Mouse (Mus musculus) kidney, adult 2 months (tissue): ENCODE results near the gene Nav2.

Source experiments
- CTCF ChIP-seq: fragments of 200-500 bp; conservative IDR thresholded peaks from 2 replicates; pipeline ENCODE4 v1.5.1; 2011; ENCODE audit warnings: low read depth, mild to moderate bottlenecking, control low read depth, low read length, moderate library complexity, mixed read lengths; ENCODE audit not compliant: insufficient read depth, insufficient read length
- POLR2A ChIP-seq: fragments of 200-500 bp; IDR thresholded peaks from one replicate; pipeline ENCODE4 v1.6.1; 2011; ENCODE audit warnings: low read depth, low read length, control low read depth

DNA sequence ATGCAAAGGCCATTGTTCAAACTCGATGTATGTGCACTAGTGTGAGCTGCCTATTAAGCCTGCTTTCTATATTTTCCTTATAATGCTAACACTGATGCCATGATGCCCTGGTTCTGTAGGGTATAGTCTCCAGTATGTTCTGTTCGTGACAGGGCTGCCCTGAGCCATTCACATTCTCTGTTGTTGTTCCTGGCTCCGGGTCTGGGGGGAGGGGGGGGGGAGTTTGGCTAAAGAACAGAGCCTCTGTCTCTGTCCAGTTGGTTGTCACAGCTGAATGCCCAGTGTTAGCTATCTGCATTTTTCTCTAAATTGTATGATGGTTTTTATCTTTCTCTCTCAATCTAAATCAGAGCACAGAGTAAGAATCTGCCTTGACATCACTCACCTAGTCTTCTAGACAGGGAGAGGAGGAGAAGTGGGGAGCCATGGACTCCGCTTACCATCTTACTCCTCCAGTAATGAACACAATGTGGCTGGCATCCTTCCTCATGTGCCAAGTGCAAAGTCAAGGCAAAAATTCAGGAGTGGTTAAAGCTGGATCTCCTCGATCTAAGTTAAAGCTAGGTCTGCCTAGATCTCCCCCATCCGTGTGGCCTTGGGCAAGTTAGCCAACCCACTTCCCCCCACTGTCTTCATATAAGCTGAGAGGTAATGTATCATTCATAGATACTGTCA is 605.4 kb downstream of the Nav2 start:
- no peak for TF ChIP-seq POLR2A
- no peak for TF ChIP-seq CTCF
